Mouse (Mus musculus) CD4-positive naive resting alpha-beta T cell, adult 76 days (primary cell): ENCODE measurements around the gene Rbsn. TPM values are rescaled to one million over a fixed set of nuclear protein-coding genes. Genes with fewer than 3 reads are reported as not detected.

Experiments used
- total RNA-seq: library from RNA; stranded (reverse); gene quantifications from one replicate; pipeline ENCODE4 v1.2.4, GENCODE M21; 2023

Rbsn gene
- total RNA-seq = 41.1 TPM

DNA sequence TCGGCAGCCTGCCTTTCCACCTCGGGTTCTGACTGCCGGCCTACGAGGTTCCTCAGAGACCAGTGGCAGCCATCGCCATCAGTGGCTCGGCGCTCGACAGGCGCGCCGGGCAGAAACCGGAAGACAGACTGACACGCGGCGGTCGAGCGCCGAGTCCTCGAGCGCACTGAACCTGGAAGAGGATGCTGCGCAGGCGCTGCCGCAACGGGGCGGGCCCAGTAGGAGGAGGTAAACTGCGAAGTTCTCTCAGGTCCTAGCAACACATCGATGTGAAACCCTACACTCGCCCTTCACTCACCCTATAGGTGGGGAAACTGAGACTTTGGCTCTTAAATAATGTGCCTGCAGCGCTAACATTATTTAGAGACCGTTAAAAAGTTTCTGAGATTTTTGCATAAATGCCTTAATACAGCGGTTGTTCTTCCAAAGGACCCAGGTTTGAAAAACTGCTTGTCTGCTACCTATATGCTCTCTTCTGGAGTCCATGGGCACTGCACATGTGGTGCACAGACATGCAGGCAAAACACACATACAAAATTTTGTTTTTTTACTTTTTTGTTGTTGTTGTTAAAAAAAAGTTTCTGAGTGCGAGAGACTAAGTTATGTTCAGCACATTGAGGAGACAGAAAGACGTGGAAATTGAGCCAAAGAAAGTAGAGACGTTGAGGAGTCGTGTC lies at the start of gene Rbsn:
Gene Rbsn, minus strand, starts transcription at position 153 of the 677 bp plus-strand sequence.

DNA sequence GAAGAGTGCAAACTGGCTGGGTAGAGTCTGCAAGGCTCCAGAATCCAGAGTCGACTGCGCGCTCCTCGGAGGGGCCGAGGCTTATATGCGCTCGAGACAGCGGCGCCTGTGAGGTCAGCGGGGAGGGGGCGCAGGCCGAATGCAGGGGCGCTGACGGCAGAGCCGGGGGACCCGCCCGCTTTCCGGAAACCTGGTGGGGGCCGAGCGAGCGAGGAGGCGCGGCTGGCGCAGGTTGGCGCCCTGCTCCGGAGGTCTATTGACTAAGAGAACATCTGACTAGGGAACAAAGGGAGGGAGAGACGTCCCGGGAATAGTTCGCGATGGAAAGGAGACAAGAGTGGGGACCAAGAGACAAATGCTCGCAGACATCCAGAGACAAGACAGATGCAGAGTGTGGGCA lies 29.9 kb upstream of the Rbsn start, which contains the start of gene Trh:
Gene Trh, minus strand, starts transcription at position 60 of the 400 bp plus-strand sequence.

DNA sequence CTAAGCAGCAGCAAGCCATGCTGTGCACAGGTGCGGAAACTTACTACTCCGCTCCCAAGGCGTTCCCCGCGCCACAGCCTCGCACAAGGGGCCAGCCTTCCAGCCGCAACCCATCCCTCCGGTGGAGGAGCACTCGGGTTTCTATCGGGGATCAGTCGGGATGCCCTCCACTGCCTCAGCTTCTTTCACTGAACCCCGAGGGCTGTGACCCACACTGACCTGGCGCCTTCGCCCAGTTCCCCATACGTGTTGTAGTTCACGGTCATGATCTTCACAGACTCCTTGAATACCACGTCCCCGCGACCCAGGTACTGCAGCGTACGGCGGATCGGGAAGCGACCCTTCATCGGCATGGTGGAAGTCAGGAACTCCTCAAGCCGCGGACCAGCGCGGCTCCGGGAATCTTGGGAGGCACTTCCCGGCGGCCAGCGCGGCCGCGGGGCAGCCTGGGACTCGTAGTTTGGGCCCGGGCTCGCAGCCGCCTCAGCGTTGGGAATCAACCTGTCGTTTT lies 31.0 kb downstream of the Rbsn start, which contains the start of gene Mrps25:
Gene Mrps25, minus strand, starts transcription at position 413 of the 511 bp plus-strand sequence.

Other genes starting within 250 kb of the Rbsn start
- 0.23 TPM for gene Fgd5, start 236.0 kb downstream of the Rbsn start, total RNA-seq
- gene Nr2c2, start 123.5 kb downstream of the Rbsn start, total RNA-seq = 117 TPM
- 12.3 TPM for gene Mrps25, start 30.9 kb downstream of the Rbsn start, total RNA-seq
- gene Trh, start 29.7 kb upstream of the Rbsn start, total RNA-seq = not detected